Mouse (Mus musculus): Measurements from ENCODE around the gene Cap2.

Gene Cap2

DNA sequence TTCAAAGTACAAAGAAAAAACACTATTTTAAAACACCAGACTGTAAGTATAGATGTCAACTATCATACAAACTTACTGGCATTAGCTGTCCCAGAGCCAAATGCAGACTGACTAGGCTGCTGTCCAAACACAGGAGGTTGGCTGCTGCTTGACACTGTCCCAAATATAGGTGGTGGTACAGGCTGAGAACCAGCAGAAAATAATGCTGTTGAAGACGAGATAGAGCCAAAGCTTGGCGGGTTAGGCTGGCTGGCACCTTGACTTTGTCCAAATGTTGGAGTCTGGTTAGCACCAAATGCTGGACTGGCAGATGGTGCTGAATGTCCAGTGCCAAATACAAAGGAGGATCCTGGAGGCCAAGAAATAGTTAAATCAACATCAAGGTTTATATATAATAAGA, 181.3 kb downstream of the Cap2 start:
- in situ Hi-C loops (cut with MboI; ENCODE audit: low sequenced_read_pairs) = no loop called here

- in situ Hi-C loops (cut with MboI; ENCODE audit: low sequenced_read_pairs) = no loop called here
Observed at GRCm38 (mm10) chr13:46683370-46683769, 181.7 kb downstream of the Cap2 start.

DNA sequence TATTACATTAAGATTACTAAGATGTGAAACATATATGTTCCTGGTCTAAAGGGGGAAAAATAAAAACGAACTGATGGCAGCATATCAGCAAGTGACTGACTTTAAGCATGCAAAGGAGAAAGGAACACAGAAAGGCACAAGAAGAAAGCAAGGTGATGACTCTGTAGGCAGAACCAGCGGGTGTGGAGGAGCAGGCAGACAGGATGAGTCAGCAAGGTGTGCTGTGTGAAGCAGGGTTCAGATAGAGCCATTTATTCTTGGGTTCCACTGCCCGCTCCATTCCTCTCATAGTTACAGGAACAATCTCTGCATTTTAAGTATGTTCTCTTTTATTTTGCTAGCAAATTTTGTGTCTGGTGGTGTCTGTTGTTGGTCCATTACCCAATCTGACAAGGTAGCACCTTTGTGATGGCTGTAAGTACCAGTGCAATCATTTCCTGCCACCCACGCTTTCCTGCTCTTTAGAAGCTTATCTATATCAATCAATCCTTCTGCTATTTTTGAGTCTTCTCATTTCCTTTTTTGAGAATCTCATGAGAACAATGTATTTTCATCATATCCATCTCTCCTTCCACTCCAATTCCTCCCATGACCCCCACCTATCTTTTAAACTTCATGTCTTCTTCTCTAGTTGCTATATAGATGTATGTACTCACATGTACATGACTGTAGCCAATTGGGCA, 189.1 kb downstream of the Cap2 start:
- in situ Hi-C loops (cut with MboI; ENCODE audit: low sequenced_read_pairs) = no loop called here

GRCm38 (mm10) chr13:46695296-46695908, 193.8 kb downstream of the Cap2 start:
- in situ Hi-C loops (cut with MboI; ENCODE audit: low sequenced_read_pairs) = no loop called here

- in situ Hi-C loops (cut with MboI; ENCODE audit: low sequenced_read_pairs) = no loop called here
Observed at GRCm38 (mm10) chr13:46695932-46696331, 194.3 kb downstream of the Cap2 start.

DNA sequence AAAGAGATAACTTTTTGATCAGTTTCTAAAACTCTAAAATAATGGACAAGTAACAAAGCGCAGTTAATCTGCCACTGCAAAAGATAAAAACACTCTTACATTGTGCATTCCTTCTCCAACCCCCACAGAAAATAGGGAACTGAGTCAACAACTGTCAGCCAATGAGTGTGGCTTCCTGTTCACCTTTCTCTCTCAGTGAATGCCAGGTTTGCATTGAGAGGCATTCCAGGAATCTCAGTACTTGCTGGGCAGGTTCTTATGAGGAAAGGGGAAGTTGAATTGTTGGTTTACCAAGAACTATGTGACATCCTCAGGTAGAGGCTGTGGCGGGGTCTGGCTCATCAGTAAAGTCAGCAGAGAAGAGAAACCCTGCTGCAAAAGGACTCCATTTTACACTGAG, 195.1 kb downstream of the Cap2 start:
- in situ Hi-C loops (cut with MboI; ENCODE audit: low sequenced_read_pairs) = no loop called here

- in situ Hi-C loops (cut with MboI; ENCODE audit: low sequenced_read_pairs) = no loop called here
Observed at GRCm38 (mm10) chr13:46699372-46699771, 197.7 kb downstream of the Cap2 start.

Measured in CH12F3 (cell line).